Mouse (Mus musculus): ENCODE results near the gene Tmem184a.

GRCm38 (mm10) chr5:139798168-139798900, 21.4 kb downstream of the Tmem184a start:
- TF ChIP-seq POLR2A (IDR thresholded peaks at IDR 0.05; ENCODE audit: borderline replicate concordance, control insufficient read depth, low read depth, low read length) (no peak), CTCF (IDR thresholded peaks at IDR 0.05; ENCODE audit: control insufficient read depth, insufficient read depth, low read length) (no peak)
